Mouse (Mus musculus) G1E (cell line): ENCODE results near the gene Tfdp2.

Experiments used
- CTCF ChIP-seq: IDR thresholded peaks from 2 replicates; pipeline ENCODE4 v1.5.1; 2012; ENCODE audit warnings: low read depth, low read length, inconsistent platforms, mixed read lengths
- GATA1 ChIP-seq: IDR thresholded peaks from 2 replicates; pipeline ENCODE4 v1.6.1; 2012; ENCODE audit warnings: borderline replicate concordance, low read length, inconsistent platforms, mixed read lengths
- POLR2AphosphoS5 ChIP-seq: IDR thresholded peaks from 2 replicates; pipeline ENCODE4 v1.6.1; 2012; ENCODE audit warnings: low read depth, low read length, inconsistent platforms; ENCODE audit not compliant: insufficient replicate concordance
- TAL1 ChIP-seq: conservative IDR thresholded peaks from 2 replicates; pipeline ENCODE4 v1.6.1; 2012; ENCODE audit warnings: low read depth, low read length, inconsistent platforms, mixed read lengths

GRCm38 (mm10) chr9:96258478-96258877 is 62.4 kb downstream of the Tfdp2 start:
- no peak for TF ChIP-seq CTCF
- no peak for TF ChIP-seq GATA1
- no peak for TF ChIP-seq POLR2AphosphoS5
- no peak for TF ChIP-seq TAL1
